Mouse (Mus musculus): Measurements from ENCODE around the gene Gm364.

DNA sequence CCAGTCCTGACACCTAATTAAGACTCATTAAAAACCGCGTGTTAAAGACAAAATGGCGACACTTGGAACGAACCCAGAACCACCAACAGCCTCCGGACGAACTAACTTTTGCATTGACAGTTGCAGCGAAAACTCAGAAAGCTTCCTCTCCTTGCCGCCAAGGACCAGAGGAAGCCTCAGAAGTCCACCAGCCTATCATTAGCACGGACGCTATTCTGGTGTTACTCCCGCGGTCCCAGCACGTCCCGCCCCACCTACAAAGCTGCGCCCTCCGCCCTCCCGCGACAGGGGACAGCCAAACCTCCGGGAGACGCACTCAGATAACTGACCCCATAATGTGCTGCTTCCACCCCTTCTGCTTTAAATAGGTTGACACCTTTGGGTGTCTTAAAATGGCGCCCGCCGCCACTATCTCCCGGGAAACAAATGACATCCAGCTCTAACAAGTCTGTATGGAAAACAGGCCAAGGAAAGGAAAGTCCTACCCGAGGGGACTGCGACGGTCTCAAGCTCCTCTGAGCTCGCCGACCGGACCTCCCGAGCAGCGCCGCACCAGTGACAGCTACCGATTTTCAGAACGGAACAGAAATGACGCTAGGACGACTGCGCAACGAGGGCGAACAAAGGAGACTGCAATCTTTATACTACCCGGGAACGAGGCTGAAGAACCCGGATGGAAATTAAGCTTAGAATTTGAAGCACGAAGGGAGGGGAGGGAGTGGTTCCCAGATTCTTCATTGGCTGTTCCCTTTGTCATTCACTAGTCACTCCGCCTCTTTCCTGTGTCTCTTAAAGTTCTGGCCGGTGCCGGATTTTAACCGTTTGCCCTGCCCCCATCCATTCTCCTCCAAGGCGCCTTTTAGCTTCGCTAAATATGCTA, 16.3 kb upstream of the Gm364 start, which contains the start of gene Rbmx:
- TF ChIP-seq POLR2A (IDR thresholded peaks at IDR 0.05; ENCODE audit: borderline replicate concordance, insufficient read depth, low read length) (peak; percentile 82; the same call in 1 of the 2 replicates), CTCF (IDR thresholded peaks at IDR 0.05; ENCODE audit: borderline replicate concordance, insufficient read depth, low read depth, low read length) (no peak)

All from cerebellum, adult 2 months (tissue).